Mouse (Mus musculus) adrenal gland, postnatal 36 days (tissue): Measurements from ENCODE around the gene Pdss1. TPM values are rescaled to one million over a fixed set of nuclear protein-coding genes. Genes with fewer than 3 reads are reported as not detected.

Source experiments
- DNase-seq, 2 experiments: peaks; one replicate each; pipeline ENCODE4 v3.0.0; 2021; ENCODE audit warnings: mixed read lengths in 1 of 2
- total RNA-seq, 2 experiments: library from RNA; stranded (reverse); gene quantifications; 2 replicates each; pipeline ENCODE4 v1.2.3; 2021

Gene Pdss1
- total RNA-seq, 2 experiments from 2014 or later, result 9.3 to 9.7 TPM

DNA sequence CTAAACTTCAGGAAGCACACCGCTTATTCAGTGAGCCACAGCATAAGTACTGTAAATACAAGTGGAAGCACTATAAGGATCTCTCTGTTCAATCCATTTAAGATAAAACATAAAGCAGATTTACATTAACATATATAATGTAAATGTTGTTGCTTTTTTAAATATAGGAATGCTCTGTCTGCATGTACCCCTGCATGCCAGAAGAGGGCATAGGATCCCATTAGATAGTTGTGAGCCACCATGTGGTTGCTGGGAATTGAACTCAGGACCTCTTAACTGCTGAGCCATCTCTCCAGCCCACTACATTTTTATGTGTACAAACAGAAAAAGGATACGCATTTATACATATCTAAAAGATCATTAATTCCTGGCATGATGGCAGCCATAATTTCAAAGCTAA lies 66.4 kb downstream of the Pdss1 start:
- no peak for DNase-seq

DNA sequence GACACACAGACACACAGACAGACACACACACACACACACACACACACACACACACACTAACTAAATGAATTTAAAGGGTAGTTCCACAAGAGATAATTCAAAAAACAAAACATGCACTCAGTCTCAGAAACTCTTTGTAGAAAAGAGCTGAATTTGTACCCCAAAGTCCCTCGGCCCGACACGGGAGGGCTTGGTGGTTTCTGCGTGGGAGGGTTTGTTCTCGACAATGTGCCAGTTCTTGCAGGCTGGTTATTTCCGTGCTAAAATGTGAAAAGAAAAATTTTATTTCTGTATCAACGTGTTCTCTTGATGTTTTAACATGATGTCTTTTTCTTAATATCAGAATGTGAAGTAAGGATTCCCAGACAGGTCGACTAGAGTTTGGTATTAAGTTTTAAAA lies 66.9 kb downstream of the Pdss1 start:
- DNase-seq, result no peak

DNA sequence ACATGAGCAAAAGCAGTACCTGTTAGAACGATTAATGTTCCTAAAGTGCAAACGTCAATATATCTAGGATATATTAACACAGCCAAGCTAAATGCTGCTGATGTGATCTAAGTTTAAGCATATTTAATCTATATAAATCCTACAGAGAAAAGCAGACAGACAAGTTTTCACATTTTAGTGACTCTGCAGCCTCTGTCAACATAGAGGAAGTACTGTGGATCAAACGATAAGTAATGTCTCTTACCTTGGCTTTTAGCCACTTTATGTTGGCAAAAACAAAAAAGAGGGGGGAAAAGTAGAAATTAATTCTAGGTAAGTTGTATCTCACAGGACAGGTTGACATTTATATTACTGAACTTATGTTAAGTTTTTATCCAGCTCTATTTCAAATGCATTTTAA lies 67.6 kb downstream of the Pdss1 start:
- DNase-seq, result no peak

DNA sequence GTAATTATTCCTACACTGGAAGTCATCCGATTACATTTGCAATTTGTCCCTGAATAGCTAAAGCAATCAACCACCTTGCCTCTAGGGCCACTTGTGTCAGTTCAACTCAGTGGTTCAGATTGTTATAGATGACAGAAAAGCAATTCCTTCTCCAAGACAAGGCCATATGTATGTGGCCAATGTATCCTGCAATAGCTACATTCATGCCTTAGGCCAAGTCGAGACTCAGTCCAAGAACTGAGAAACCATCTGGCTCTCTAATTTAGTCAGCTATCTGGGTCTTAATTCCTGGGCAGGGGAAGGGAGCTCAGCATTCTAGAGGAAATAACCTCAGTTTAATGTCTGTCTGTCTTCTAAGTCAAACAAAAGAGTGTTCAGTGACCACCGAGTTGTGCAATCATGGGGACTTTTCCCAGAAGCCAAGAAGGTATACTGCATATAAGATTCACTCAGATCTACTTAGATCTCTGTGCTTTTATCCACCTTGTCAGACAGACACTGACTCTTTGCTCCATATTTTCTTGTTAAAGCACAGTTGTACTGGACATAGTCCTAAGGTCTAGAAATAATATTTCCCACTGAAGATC lies 82.2 kb downstream of the Pdss1 start:
- no peak for DNase-seq

DNA sequence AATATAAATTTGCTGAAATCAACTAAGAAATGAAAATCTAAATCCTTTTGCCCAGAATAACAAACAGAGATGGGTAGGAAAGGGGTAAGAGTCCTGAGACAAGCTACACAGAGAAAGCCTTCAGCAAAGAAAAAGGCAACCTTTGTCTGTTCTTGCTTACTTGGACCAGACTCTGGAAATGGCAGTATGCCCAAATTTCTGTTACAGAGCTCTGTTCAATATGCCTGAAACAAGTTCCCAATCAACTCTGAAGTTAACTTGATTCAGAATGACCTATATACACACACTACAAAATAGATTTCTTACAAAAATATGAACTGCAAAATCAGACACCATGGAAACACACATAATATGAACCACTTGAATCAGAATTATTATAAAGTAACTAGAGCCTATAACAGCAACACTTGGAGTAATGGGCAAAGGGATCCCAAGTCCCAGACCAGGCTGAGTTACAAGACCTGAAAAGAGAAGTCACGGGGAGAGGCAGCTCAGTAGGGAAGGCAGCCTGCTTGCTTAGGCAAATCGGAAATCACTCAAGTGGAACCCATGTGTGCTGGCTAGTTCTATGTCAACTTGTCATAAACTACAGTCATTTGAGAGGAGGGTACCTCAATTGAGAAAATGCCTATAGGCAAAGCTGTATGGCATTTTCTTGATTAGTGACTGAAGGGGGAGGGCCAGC lies 90.8 kb downstream of the Pdss1 start:
- DNase-seq, result no peak

Other genes starting within 250 kb of the Pdss1 start
- gene Apbb1ip, start 121.4 kb upstream of the Pdss1 start, total RNA-seq, result 1 to 10 TPM; 2.5 to 4.1 TPM
- gene Abi1, start 144.7 kb downstream of the Pdss1 start, total RNA-seq, result 10 to 100 TPM; 67.3 to 72.7 TPM
- 100 to 1,000 TPM in 1 of 2 experiments, 10 to 100 TPM in 1; 61.1 to 112 TPM for gene Acbd5, start 172.6 kb downstream of the Pdss1 start, total RNA-seq